Comparison of ENCODE assay signal across 19 mouse cellular contexts in genomic region chr13:90039613-90040012, GRCm38 (mm10). TPM values are rescaled to one million over a fixed set of nuclear protein-coding genes. Genes with fewer than 3 reads are reported as not detected.
DNase-seq lines count a peak whose midpoint lies in the region; ATAC-seq lines count a peak whose summit lies in the region.
"Had no signal": no experiment of that assay in that cellular context is flagged by ENCODE, and none has a peak within 500 bp of the region (broad histone marks: within the 10 kb centered on the region; RNA-seq: fewer than 3 reads in every experiment).

No protein-coding gene starts in this region.

- H3K4me1 ChIP-seq in hindbrain, embryonic 11.5 days (replicated peaks; ENCODE audit: control insufficient read depth, insufficient read depth, low read length) = no peaks in the 10 kb centered on the region
- H3K4me1 ChIP-seq in hindbrain, embryonic 16.5 days (ENCODE audit: control insufficient read depth, insufficient read depth, low read depth, low read length) = no peaks in the 10 kb centered on the region
- H3K4me1 ChIP-seq in neural tube, embryonic 15.5 days = no peaks in the 10 kb centered on the region

- intact Hi-C loops in gastrocnemius, postnatal 14 days (cut with DNase I; ENCODE audit: low total_unique reads) = no loop called here

- no peak overlapping the region for H3K9ac ChIP-seq in hindbrain, embryonic 11.5 days (ENCODE audit: low read depth, low read length)
- H3K9ac ChIP-seq in hindbrain, embryonic 16.5 days (ENCODE audit: low read depth, low read length) = no peak overlapping the region
- no peak overlapping the region for H3K9ac ChIP-seq in neural tube, embryonic 15.5 days (replicated peaks)

- 37% methylated on average over 2 of the region's 2 CpGs for WGBS in hindbrain, embryonic 11.5 days
- WGBS in hindbrain, embryonic 16.5 days = 42% methylated on average over 2 of the region's 2 CpGs
- WGBS in neural tube, embryonic 15.5 days = 28% methylated on average over 2 of the region's 2 CpGs

- no peaks in the 10 kb centered on the region for H3K27me3 ChIP-seq in hindbrain, embryonic 11.5 days (ENCODE audit: control insufficient read depth, insufficient read depth, low read length)
- H3K27me3 ChIP-seq in hindbrain, embryonic 16.5 days (replicated peaks; ENCODE audit: control insufficient read depth, insufficient read depth, low read length) = no peaks in the 10 kb centered on the region
- H3K27me3 ChIP-seq in neural tube, embryonic 15.5 days (replicated peaks) = no peaks in the 10 kb centered on the region

- H3K4me2 ChIP-seq in hindbrain, embryonic 11.5 days (replicated peaks; ENCODE audit: low read depth, low read length) = no peak overlapping the region
- H3K4me2 ChIP-seq in hindbrain, embryonic 16.5 days (ENCODE audit: low read length) = no peak overlapping the region
- H3K4me2 ChIP-seq in neural tube, embryonic 15.5 days = no peak overlapping the region
- H3K4me2 ChIP-seq: heart, embryonic 11.5 days had no signal

- H3K9me3 ChIP-seq in hindbrain, embryonic 11.5 days (ENCODE audit: control insufficient read depth, low read length) = no peaks in the 10 kb centered on the region
- no peaks in the 10 kb centered on the region for H3K9me3 ChIP-seq in hindbrain, embryonic 16.5 days (ENCODE audit: control insufficient read depth, low read length)
- H3K9me3 ChIP-seq in neural tube, embryonic 15.5 days (replicated peaks) = no peaks in the 10 kb centered on the region

- H3K27ac ChIP-seq in hindbrain, embryonic 11.5 days (ENCODE audit: low read depth, low read length) = no peak overlapping the region
- H3K27ac ChIP-seq in hindbrain, embryonic 16.5 days (ENCODE audit: low read depth, low read length) = no peak overlapping the region
- H3K27ac ChIP-seq in neural tube, embryonic 15.5 days (replicated peaks) = no peak overlapping the region
- H3K27ac ChIP-seq: macrophage had no signal

- H3K36me3 ChIP-seq in hindbrain, embryonic 11.5 days (ENCODE audit: control insufficient read depth, insufficient read depth, low read length) = no peaks in the 10 kb centered on the region
- no peaks in the 10 kb centered on the region for H3K36me3 ChIP-seq in hindbrain, embryonic 16.5 days (ENCODE audit: control insufficient read depth, insufficient read depth, low read length)
- H3K36me3 ChIP-seq in neural tube, embryonic 15.5 days = no peaks in the 10 kb centered on the region

- peak; percentile 54 for DNase-seq in hindbrain, embryonic 11.5 days (ENCODE audit: low spot score)
- peak; percentile 35 for DNase-seq in neural tube, embryonic 10.5 days (ENCODE audit: extremely low spot score, low spot score)
- peak; percentile 62 for DNase-seq in forelimb bud, embryonic 11.5 days (ENCODE audit: low read depth, low spot score)
- DNase-seq in urinary bladder, postnatal 25 days (ENCODE audit: low spot score) = no peak
- DNase-seq in gastrocnemius, postnatal 14 days = no peak
- no peak for DNase-seq in spleen, adult 18-20 months
- DNase-seq: adrenal gland, postnatal 14 days; cerebellum, postnatal 14 days; gastrocnemius, postnatal 25 days; heart, postnatal 36 days; kidney, postnatal 14 days; layer of hippocampus, adult 9-11 months; liver; lung, adult 18-20 months; right cerebral cortex, postnatal 14 days had no signal

- H3K4me3 ChIP-seq in hindbrain, embryonic 11.5 days (ENCODE audit: low read depth, low read length) = no peak overlapping the region
- H3K4me3 ChIP-seq in hindbrain, embryonic 16.5 days (ENCODE audit: low read length) = no peak overlapping the region
- no peak overlapping the region for H3K4me3 ChIP-seq in neural tube, embryonic 15.5 days (replicated peaks)

- ATAC-seq in hindbrain, embryonic 11.5 days (ENCODE audit: low FRiP score) = no peak
- no peak for ATAC-seq in hindbrain, embryonic 16.5 days
- no peak for ATAC-seq in neural tube, embryonic 15.5 days (ENCODE audit: low FRiP score)

RNA-seq across cellular contexts. Expression of gene Tmem167, which starts 49.3 kb away (rescaled TPM):
- 67.2 and 68.1 TPM in 2 replicates for polyA plus RNA-seq in hindbrain, embryonic 11.5 days (2014; fragmentation: Nextera tagmentation; extraction: Ambion mirVana)
- 40.9 and 42.7 TPM in 2 replicates for polyA plus RNA-seq in hindbrain, embryonic 16.5 days (2015; fragmentation: Nextera tagmentation; extraction: Ambion mirVana)
- 42.9 and 47.8 TPM in 2 replicates for polyA plus RNA-seq in neural tube, embryonic 15.5 days (2015; fragmentation: Nextera tagmentation; extraction: Ambion mirVana)
- 1 to 10 TPM; 8.0 to 8.9 TPM for total RNA-seq in gastrocnemius, postnatal 14 days (2021)

RNA-seq across cellular contexts. Expression of gene Xrcc4, which starts 49.8 kb away (rescaled TPM):
- 13.3 and 13.9 TPM in 2 replicates for polyA plus RNA-seq in hindbrain, embryonic 11.5 days (2014; fragmentation: Nextera tagmentation; extraction: Ambion mirVana)
- 16.5 and 18.6 TPM in 2 replicates for polyA plus RNA-seq in hindbrain, embryonic 16.5 days (2015; fragmentation: Nextera tagmentation; extraction: Ambion mirVana)
- 15.5 and 17.9 TPM in 2 replicates for polyA plus RNA-seq in neural tube, embryonic 15.5 days (2015; fragmentation: Nextera tagmentation; extraction: Ambion mirVana)
- 1 to 10 TPM; 6.6 to 8.7 TPM for total RNA-seq in gastrocnemius, postnatal 14 days (2021)

Comparison
In these comparisons a context has a peak if more than half of its experiments do, and no peak if none do; other contexts are left out.
1. DNase-seq: peak in hindbrain, embryonic 11.5 days (single experiment), neural tube, embryonic 10.5 days (single experiment) and forelimb bud, embryonic 11.5 days (single experiment); none in urinary bladder, postnatal 25 days (single experiment), gastrocnemius, postnatal 14 days (single experiment) and spleen, adult 18-20 months (0 of 2).